Mouse (Mus musculus): ENCODE measurements around the gene Spata32. TPM values are rescaled to one million over a fixed set of nuclear protein-coding genes. Genes with fewer than 3 reads are reported as not detected.

Gene Spata32
- polyA plus RNA-seq, 1 experiment from 2014 or later, result 0.92 TPM

GRCm38 (mm10) chr11:103201664-103202063 is 16.6 kb downstream of the Spata32 start:
- H3K27me3 ChIP-seq (ENCODE audit: control insufficient read depth, insufficient read depth, low read length), result peaks cover 23% of the 10 kb centered on the region
- no peaks in the 10 kb centered on the region for H3K9me3 ChIP-seq (ENCODE audit: control insufficient read depth, low read length)
- no peak overlapping the region for H3K9ac ChIP-seq (replicated peaks; ENCODE audit: low read depth, low read length)
- no peak overlapping the region for H3K4me2 ChIP-seq (ENCODE audit: low read depth, low read length)
- no peaks in the 10 kb centered on the region for H3K36me3 ChIP-seq (ENCODE audit: control insufficient read depth, insufficient read depth, low read length)
- 25% methylated on average over 6 of the region's 6 CpGs for WGBS
- peaks cover 2% of the 10 kb centered on the region; the same call in 1 of the 2 replicates for H3K4me1 ChIP-seq (ENCODE audit: control insufficient read depth, insufficient read depth, low read length)
- no peak overlapping the region for H3K27ac ChIP-seq (ENCODE audit: low read depth, low read length)
- ATAC-seq (ENCODE audit: low read depth), result peak; percentile 38; the same call in 1 of the 2 replicates
- H3K4me3 ChIP-seq (ENCODE audit: low read depth, low read length), result no peak overlapping the region

DNA sequence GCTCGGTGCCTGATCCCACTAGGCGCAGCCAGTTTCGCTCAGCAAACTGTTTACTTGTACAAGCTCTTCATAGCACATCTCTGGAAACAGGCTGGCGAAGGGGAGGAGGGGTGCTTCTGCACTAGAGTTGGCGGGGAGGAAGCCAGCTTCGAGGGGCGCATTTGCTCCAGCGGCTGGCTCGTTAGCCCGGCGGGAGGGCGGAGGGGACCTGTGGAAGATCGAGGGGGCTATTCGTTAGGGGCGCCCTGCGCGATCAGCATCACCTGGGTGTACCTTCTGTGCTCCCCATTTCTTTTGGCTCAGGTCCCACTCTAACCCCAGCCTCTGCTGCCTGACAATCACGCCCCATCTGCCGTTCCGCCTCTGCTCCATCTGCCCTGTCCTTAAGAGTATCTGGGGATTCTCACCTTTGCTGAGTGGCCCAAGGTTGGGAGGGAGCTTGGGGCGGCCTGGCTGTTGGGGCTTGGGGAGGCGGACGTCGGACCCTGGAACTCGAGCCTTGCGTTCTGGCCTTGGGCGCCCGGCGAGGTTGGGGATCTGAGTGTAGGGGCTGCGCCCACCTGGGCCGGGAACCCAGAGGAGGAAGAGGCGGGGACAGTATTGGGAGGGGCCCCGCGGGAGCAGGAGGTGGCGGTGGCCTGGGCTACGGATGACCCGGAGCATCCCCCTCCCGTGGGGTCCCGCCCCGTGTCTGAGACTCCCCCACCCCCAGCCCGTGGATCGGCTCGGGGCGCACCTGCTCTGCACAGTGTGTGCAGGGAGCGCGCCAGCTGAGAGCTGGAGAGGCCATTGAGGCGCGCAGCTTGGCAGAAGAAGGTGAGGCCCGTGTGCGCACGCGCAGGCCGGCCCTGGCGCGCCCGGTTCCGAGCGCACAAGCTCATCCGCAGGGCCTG is 19.1 kb downstream of the Spata32 start:
- peak overlapping the region; percentile 46 for H3K4me3 ChIP-seq (ENCODE audit: low read depth, low read length)
- peak overlapping the region; percentile 71 for H3K9ac ChIP-seq (replicated peaks; ENCODE audit: low read depth, low read length)
- under 1% methylated on average over 58 of the region's 59 CpGs for WGBS
- peak; percentile 68 for ATAC-seq (ENCODE audit: low read depth)
- peaks cover 2% of the 10 kb centered on the region; the same call in 1 of the 2 replicates for H3K4me1 ChIP-seq (ENCODE audit: control insufficient read depth, insufficient read depth, low read length)
- H3K27me3 ChIP-seq (ENCODE audit: control insufficient read depth, insufficient read depth, low read length), result peaks cover 42% of the 10 kb centered on the region
- peak overlapping the region; percentile 83 for H3K4me2 ChIP-seq (ENCODE audit: low read depth, low read length)
- 0 out of 2 replicates have a peak, but pooled peaks cover 4% of the 10 kb centered on the region for H3K36me3 ChIP-seq (ENCODE audit: control insufficient read depth, insufficient read depth, low read length)
- no peak overlapping the region for H3K27ac ChIP-seq (ENCODE audit: low read depth, low read length)
- H3K9me3 ChIP-seq (ENCODE audit: control insufficient read depth, low read length), result no peaks in the 10 kb centered on the region

DNA sequence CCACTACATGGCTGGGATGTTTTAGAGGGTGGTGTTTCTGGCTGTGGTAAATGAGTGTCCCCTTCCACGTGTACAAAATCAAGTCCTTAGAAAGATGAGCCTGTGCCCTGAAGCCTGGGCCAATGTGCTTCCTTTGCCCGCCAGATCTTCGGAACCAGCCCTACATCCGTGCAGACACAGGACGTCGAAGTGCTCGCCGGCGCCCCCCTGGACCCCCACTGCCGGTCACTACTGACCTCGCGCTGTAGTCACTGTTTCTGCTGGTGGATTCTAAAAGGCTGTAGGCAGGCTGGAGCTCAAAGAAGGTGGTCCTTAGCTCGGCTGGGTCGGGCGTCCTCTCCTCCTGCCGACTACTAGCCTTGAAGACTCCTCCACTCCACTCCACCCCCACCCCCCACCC is 19.9 kb downstream of the Spata32 start:
- H3K9me3 ChIP-seq (ENCODE audit: control insufficient read depth, low read length), result no peaks in the 10 kb centered on the region
- H3K4me1 ChIP-seq (ENCODE audit: control insufficient read depth, insufficient read depth, low read length), result peaks cover 3% of the 10 kb centered on the region; the same call in 1 of the 2 replicates
- H3K27me3 ChIP-seq (ENCODE audit: control insufficient read depth, insufficient read depth, low read length), result peaks cover 51% of the 10 kb centered on the region
- WGBS, result 5% methylated on average over 16 of the region's 16 CpGs
- H3K36me3 ChIP-seq (ENCODE audit: control insufficient read depth, insufficient read depth, low read length), result 0 out of 2 replicates have a peak, but pooled peaks cover 4% of the 10 kb centered on the region
- H3K9ac ChIP-seq (replicated peaks; ENCODE audit: low read depth, low read length), result no peak overlapping the region
- no peak overlapping the region for H3K4me3 ChIP-seq (ENCODE audit: low read depth, low read length)
- H3K27ac ChIP-seq (ENCODE audit: low read depth, low read length), result no peak overlapping the region
- peak overlapping the region; percentile 83; the same call in 1 of the 2 replicates for H3K4me2 ChIP-seq (ENCODE audit: low read depth, low read length)
- ATAC-seq (ENCODE audit: low read depth), result no peak

DNA sequence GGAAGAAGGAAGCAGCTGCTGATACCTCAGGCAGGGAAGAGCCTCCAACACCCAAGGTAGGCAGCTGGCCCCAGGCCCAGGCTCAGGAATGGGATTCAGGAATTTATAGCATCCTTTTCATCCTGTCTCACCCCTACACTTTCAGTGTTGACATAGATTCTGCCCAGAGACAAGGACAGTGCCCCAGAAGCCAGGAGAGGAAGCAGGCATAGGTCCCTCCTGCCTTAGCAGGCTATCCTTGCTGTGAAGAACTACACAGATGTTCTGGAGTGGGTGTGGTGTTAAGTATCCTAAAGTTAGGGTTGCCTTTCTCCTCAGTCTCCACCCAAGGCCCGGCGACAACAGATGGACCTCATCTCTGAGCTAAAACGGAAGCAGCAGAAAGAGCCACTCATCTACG is 20.9 kb downstream of the Spata32 start:
- H3K4me3 ChIP-seq (ENCODE audit: low read depth, low read length), result no peak overlapping the region
- H3K4me2 ChIP-seq (ENCODE audit: low read depth, low read length), result no peak overlapping the region
- no peak overlapping the region for H3K9ac ChIP-seq (replicated peaks; ENCODE audit: low read depth, low read length)
- H3K4me1 ChIP-seq (ENCODE audit: control insufficient read depth, insufficient read depth, low read length), result peaks cover 7% of the 10 kb centered on the region; the same call in 1 of the 2 replicates
- ATAC-seq (ENCODE audit: low read depth), result no peak
- WGBS, result 78% methylated on average over 4 of the region's 4 CpGs
- no peak overlapping the region for H3K27ac ChIP-seq (ENCODE audit: low read depth, low read length)
- H3K27me3 ChIP-seq (ENCODE audit: control insufficient read depth, insufficient read depth, low read length), result peaks cover 58% of the 10 kb centered on the region
- H3K36me3 ChIP-seq (ENCODE audit: control insufficient read depth, insufficient read depth, low read length), result 0 out of 2 replicates have a peak, but pooled peaks cover 4% of the 10 kb centered on the region
- H3K9me3 ChIP-seq (ENCODE audit: control insufficient read depth, low read length), result no peaks in the 10 kb centered on the region

GRCm38 (mm10) chr11:103195656-103196055 is 22.6 kb downstream of the Spata32 start:
- Histone ChIP-seq H3K9ac (replicated peaks; ENCODE audit: low read depth, low read length) (no peak overlapping the region), H3K4me1 (ENCODE audit: control insufficient read depth, insufficient read depth, low read length) (peaks cover 7% of the 10 kb centered on the region; the same call in 1 of the 2 replicates), H3K4me3 (ENCODE audit: low read depth, low read length) (no peak overlapping the region), H3K27ac (ENCODE audit: low read depth, low read length) (no peak overlapping the region), H3K4me2 (ENCODE audit: low read depth, low read length) (no peak overlapping the region), H3K36me3 (ENCODE audit: control insufficient read depth, insufficient read depth, low read length) (0 out of 2 replicates have a peak, but pooled peaks cover 4% of the 10 kb centered on the region), H3K9me3 (ENCODE audit: control insufficient read depth, low read length) (no peaks in the 10 kb centered on the region), H3K27me3 (ENCODE audit: control insufficient read depth, insufficient read depth, low read length) (peaks cover 75% of the 10 kb centered on the region)
- no peak for ATAC-seq (ENCODE audit: low read depth)
- 71% methylated on average over 5 of the region's 5 CpGs for WGBS

- WGBS, result 90% methylated on average over 18 of the region's 18 CpGs
These were observed 23.0 kb downstream of the Spata32 start for GRCm38 (mm10) chr11:103195236-103195635.

DNA sequence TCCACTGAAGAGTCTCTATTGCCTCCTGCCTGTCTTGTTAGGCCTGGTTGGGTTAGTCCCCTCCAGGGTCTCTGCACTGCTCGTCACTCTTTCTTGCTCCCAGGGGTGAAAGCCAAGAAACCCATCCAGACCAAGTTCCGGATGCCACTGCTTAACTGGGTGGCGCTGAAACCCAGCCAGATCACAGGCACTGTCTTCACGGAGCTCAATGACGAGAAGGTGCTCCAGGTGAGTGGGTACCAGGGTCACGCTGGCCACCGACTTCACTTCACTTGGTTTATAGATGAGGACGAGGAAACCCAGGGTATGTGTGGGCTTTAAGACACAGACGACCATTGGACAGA is 24.4 kb downstream of the Spata32 start:
- ATAC-seq (ENCODE audit: low read depth), result no peak
- 40% methylated on average over 9 of the region's 9 CpGs for WGBS
- Histone ChIP-seq H3K4me3 (ENCODE audit: low read depth, low read length) (no peak overlapping the region), H3K36me3 (ENCODE audit: control insufficient read depth, insufficient read depth, low read length) (0 out of 2 replicates have a peak, but pooled peaks cover 4% of the 10 kb centered on the region), H3K4me1 (ENCODE audit: control insufficient read depth, insufficient read depth, low read length) (0 out of 2 replicates have a peak, but pooled peaks cover 5% of the 10 kb centered on the region), H3K4me2 (ENCODE audit: low read depth, low read length) (no peak overlapping the region), H3K27me3 (ENCODE audit: control insufficient read depth, insufficient read depth, low read length) (peaks cover 72% of the 10 kb centered on the region), H3K27ac (ENCODE audit: low read depth, low read length) (no peak overlapping the region), H3K9me3 (ENCODE audit: control insufficient read depth, low read length) (no peaks in the 10 kb centered on the region), H3K9ac (replicated peaks; ENCODE audit: low read depth, low read length) (no peak overlapping the region)

More at GRCm38 (mm10) chr11:103195236-103195635, 23.0 kb downstream of the Spata32 start:
- peaks cover 7% of the 10 kb centered on the region; the same call in 1 of the 2 replicates for H3K4me1 ChIP-seq (ENCODE audit: control insufficient read depth, insufficient read depth, low read length)
- no peaks in the 10 kb centered on the region for H3K9me3 ChIP-seq (ENCODE audit: control insufficient read depth, low read length)
- no peak overlapping the region for H3K4me2 ChIP-seq (ENCODE audit: low read depth, low read length)
- no peak for ATAC-seq (ENCODE audit: low read depth)
- no peak overlapping the region for H3K9ac ChIP-seq (replicated peaks; ENCODE audit: low read depth, low read length)
- H3K27ac ChIP-seq (ENCODE audit: low read depth, low read length), result no peak overlapping the region
- H3K36me3 ChIP-seq (ENCODE audit: control insufficient read depth, insufficient read depth, low read length), result 0 out of 2 replicates have a peak, but pooled peaks cover 4% of the 10 kb centered on the region
- peaks cover 75% of the 10 kb centered on the region for H3K27me3 ChIP-seq (ENCODE audit: control insufficient read depth, insufficient read depth, low read length)
- H3K4me3 ChIP-seq (ENCODE audit: low read depth, low read length), result no peak overlapping the region

DNA sequence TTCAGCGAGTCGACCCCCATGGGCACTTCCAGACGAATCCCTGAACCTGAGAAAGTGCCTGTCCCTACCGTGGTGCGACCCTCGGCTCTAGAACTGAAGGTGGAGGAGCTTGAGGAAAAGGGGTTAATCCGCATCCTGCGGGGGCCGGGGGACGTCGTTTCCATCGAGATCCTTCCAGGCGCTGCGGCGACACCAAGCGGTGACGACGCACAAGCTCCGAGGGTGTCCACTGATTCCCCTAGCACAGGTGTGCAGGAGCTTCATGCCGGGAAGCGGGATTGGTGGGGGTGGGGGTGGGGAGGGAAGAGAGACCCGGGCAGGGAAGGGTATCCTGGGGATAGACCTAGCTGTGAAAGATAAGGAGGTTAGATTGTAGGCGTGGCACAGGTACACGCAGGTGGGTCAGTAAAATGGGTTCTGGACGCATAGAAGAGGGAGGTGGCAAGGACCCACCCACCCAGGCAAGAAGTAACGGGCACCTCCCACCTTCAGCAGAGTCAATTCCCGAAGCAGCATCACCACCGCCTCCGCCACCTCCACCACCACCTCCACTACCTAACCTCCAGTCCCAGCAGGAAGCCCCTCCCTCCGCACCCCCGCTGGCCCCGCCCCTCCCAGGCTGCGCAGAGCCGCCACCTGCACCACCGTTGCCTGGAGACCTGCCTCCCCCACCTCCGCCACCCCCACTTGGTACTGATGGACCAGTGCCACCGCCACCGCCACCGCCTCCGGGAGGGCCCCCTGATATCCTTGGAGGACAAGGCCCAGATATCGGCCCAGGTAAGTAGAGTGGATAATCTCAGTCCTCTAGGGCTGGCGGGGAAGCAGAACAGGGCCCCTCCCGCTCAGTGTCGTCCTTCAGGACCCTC is 25.0 kb downstream of the Spata32 start:
- H3K36me3 ChIP-seq (ENCODE audit: control insufficient read depth, insufficient read depth, low read length), result 0 out of 2 replicates have a peak, but pooled peaks cover 4% of the 10 kb centered on the region
- H3K27me3 ChIP-seq (ENCODE audit: control insufficient read depth, insufficient read depth, low read length), result peaks cover 68% of the 10 kb centered on the region
- peak overlapping the region; percentile 25 for H3K4me3 ChIP-seq (ENCODE audit: low read depth, low read length)
- 0 out of 2 replicates have a peak, but pooled peaks cover 5% of the 10 kb centered on the region for H3K4me1 ChIP-seq (ENCODE audit: control insufficient read depth, insufficient read depth, low read length)
- peak overlapping the region; percentile 29; the same call in 1 of the 2 replicates for H3K9ac ChIP-seq (replicated peaks; ENCODE audit: low read depth, low read length)
- H3K4me2 ChIP-seq (ENCODE audit: low read depth, low read length), result peak overlapping the region; percentile 51
- ATAC-seq (ENCODE audit: low read depth), result no peak; the same call in 1 of the 2 replicates
- WGBS, result 6% methylated on average over 43 of the region's 44 CpGs
- H3K9me3 ChIP-seq (ENCODE audit: control insufficient read depth, low read length), result no peaks in the 10 kb centered on the region
- no peak overlapping the region for H3K27ac ChIP-seq (ENCODE audit: low read depth, low read length)

All from neural tube, embryonic 14.5 days (tissue).